Comparison of ENCODE assay signal across 8 mouse cellular contexts in genomic region chr3:104511538-104512423, GRCm38 (mm10). TPM values are rescaled to one million over a fixed set of nuclear protein-coding genes. Genes with fewer than 3 reads are reported as not detected.
A peak's percentile ranks its signal among the peaks of the same experiment; 100 is the strongest.
DNase-seq lines count a peak whose midpoint lies in the region; ATAC-seq lines count a peak whose summit lies in the region.

Lrig2 (minus strand) TSS chr3:104511918.

- ATAC-seq in CD4-positive, CD25-positive, alpha-beta regulatory T cell, adult 4 months, result peak; percentile 97
- ATAC-seq in heart, embryonic 14.5 days (ENCODE audit: insufficient number of reproducible peaks, insufficient read depth, low FRiP score, low read depth), result peak; percentile 97
- ATAC-seq in liver, embryonic 13.5 days (ENCODE audit: low read depth), result peak; percentile 98
- ATAC-seq in stomach, embryonic 16.5 days (ENCODE audit: insufficient read depth, low FRiP score), result peak; percentile 99

- peak within 1 kb of the TSS; percentile 69 to 79 for H3K4me3 ChIP-seq in heart, embryonic 14.5 days (ENCODE audit: control insufficient read depth in 1 of 2, insufficient read depth in 1 of 2, low read depth in 1 of 2, low read length in 2 of 2)
- peak within 1 kb of the TSS; percentile 97 for H3K4me3 ChIP-seq in liver, embryonic 13.5 days (replicated peaks)
- H3K4me3 ChIP-seq in stomach, embryonic 16.5 days (replicated peaks; ENCODE audit: low read length), result peak within 1 kb of the TSS; percentile 77

- H3K4me1 ChIP-seq in heart, embryonic 14.5 days (ENCODE audit: control insufficient read depth in 2 of 2, insufficient read depth in 2 of 2, low read length in 2 of 2), result peaks cover 0 to 18% of the 10 kb centered on the region in 2 experiments; a peak in 2 of 4 replicates
- peaks cover 33% of the 10 kb centered on the region for H3K4me1 ChIP-seq in liver, embryonic 13.5 days (replicated peaks)
- peaks cover 3% of the 10 kb centered on the region; the same call in 1 of the 2 replicates for H3K4me1 ChIP-seq in stomach, embryonic 16.5 days (ENCODE audit: control insufficient read depth, insufficient read depth, low read length)

- H3K4me2 ChIP-seq in heart, embryonic 14.5 days (ENCODE audit: low read length), result peak within 1 kb of the TSS; percentile 79
- H3K4me2 ChIP-seq in liver, embryonic 13.5 days, result peak within 1 kb of the TSS; percentile 81
- H3K4me2 ChIP-seq in stomach, embryonic 16.5 days (ENCODE audit: low read depth, low read length), result peak within 1 kb of the TSS; percentile 61

- H3K9me3 ChIP-seq in heart, embryonic 14.5 days (ENCODE audit: control insufficient read depth, low read length), result no peaks in the 10 kb centered on the region
- H3K9me3 ChIP-seq in liver, embryonic 13.5 days (replicated peaks), result no peaks in the 10 kb centered on the region
- H3K9me3 ChIP-seq in stomach, embryonic 16.5 days (replicated peaks; ENCODE audit: control insufficient read depth, low read length), result no peaks in the 10 kb centered on the region

- peak within 1 kb of the TSS; percentile 91 for H3K9ac ChIP-seq in heart, embryonic 14.5 days (ENCODE audit: low read length)
- H3K9ac ChIP-seq in liver, embryonic 13.5 days, result peak within 1 kb of the TSS; percentile 94
- H3K9ac ChIP-seq in stomach, embryonic 16.5 days (ENCODE audit: low read length), result peak within 1 kb of the TSS; percentile 89

- no peaks in the 10 kb centered on the region for H3K27me3 ChIP-seq in heart, embryonic 14.5 days (ENCODE audit: control insufficient read depth, insufficient read depth, low read length)
- H3K27me3 ChIP-seq in liver, embryonic 13.5 days, result no peaks in the 10 kb centered on the region
- no peaks in the 10 kb centered on the region for H3K27me3 ChIP-seq in stomach, embryonic 16.5 days (ENCODE audit: control insufficient read depth, insufficient read depth, low read length)

- WGBS in heart, embryonic 14.5 days, result under 1% methylated on average over 71 of the region's 71 CpGs
- under 1% methylated on average over 71 of the region's 71 CpGs for WGBS in liver, embryonic 13.5 days (ENCODE audit: insufficient replicate concordance)
- under 1% methylated on average over 71 of the region's 71 CpGs for WGBS in stomach, embryonic 16.5 days

- DNase-seq in c-Kit-negative CD71-positive TER-119-positive erythroid progenitor cells, embryonic 14.5 days (ENCODE audit: low read depth, low spot score), result peak; percentile 98
- DNase-seq in fibroblast of lung, adult 2 months (ENCODE audit: low read depth), result peak; percentile 96
- peak; percentile 100 for DNase-seq in kidney, postnatal 14 days
- peak; percentile 99 for DNase-seq in liver, embryonic 13.5 days
- peak; percentile 100 for DNase-seq in neural tube, embryonic 10.5 days (ENCODE audit: extremely low spot score, low spot score)

- H3K36me3 ChIP-seq in heart, embryonic 14.5 days (ENCODE audit: control insufficient read depth, insufficient read depth, low read length), result no peaks in the 10 kb centered on the region
- H3K36me3 ChIP-seq in liver, embryonic 13.5 days, result no peaks in the 10 kb centered on the region
- no peaks in the 10 kb centered on the region for H3K36me3 ChIP-seq in stomach, embryonic 16.5 days (ENCODE audit: control insufficient read depth, insufficient read depth, low read length)

- H3K27ac ChIP-seq in heart, embryonic 14.5 days (replicated peaks in 1 of 2; ENCODE audit: control insufficient read depth in 1 of 2, insufficient read depth in 1 of 2, low read depth in 2 of 2, low read length in 2 of 2), result peak within 1 kb of the TSS; percentile 94 to 96
- H3K27ac ChIP-seq in liver, embryonic 13.5 days, result peak within 1 kb of the TSS; percentile 89
- H3K27ac ChIP-seq in stomach, embryonic 16.5 days (ENCODE audit: low read length), result peak within 1 kb of the TSS; percentile 93

RNA-seq across cellular contexts. Expression of gene Lrig2, which starts in this region (rescaled TPM):
- polyA plus RNA-seq in CD4-positive, CD25-positive, alpha-beta regulatory T cell, adult 4 months (2017; shearing (Covaris generic)), result 1 to 10 TPM; 6.4 to 7.6 TPM
- polyA plus RNA-seq in heart, embryonic 14.5 days (2014; fragmentation: Nextera tagmentation; extraction: Ambion mirVana), result 14.4 and 16.8 TPM in 2 replicates
- 2.8 and 3.5 TPM in 2 replicates for polyA plus RNA-seq in liver, embryonic 13.5 days (2015; fragmentation: Nextera tagmentation; extraction: Ambion mirVana)
- 12.4 and 13.7 TPM in 2 replicates for polyA plus RNA-seq in stomach, embryonic 16.5 days (2015; fragmentation: Nextera tagmentation; extraction: Ambion mirVana)

Comparison
In these comparisons a context has a peak if more than half of its experiments do, and no peak if none do; other contexts are left out.
1. Peak in every context shown above with its lines: DNase-seq, ATAC-seq, H3K4me3 ChIP-seq and H3K27ac ChIP-seq.